Mouse (Mus musculus): Measurements from ENCODE around the gene Atp11c.

- no peak for TF ChIP-seq CTCF (IDR thresholded peaks at IDR 0.05; ENCODE audit: low read depth, low read length)
- TF ChIP-seq TAL1 (conservative IDR thresholded peaks at IDR 0.05; ENCODE audit: low read depth, low read length) = no peak
These were observed 187.8 kb downstream of the Atp11c start for GRCm38 (mm10) chrX:60404668-60405044.
